Mouse (Mus musculus): Measurements from ENCODE around the gene Gm14326. TPM values are rescaled to one million over a fixed set of nuclear protein-coding genes. Genes with fewer than 3 reads are reported as not detected.
A peak's percentile ranks its signal among the peaks of the same experiment; 100 is the strongest.
"Not testable (repeated sequence)": the region's sequence is repeated elsewhere in the genome, so short reads cannot be mapped to it uniquely, and the experiment has no call there.

The Gm14326 gene
- polyA plus RNA-seq (2015; fragmentation: Nextera tagmentation; extraction: Ambion mirVana) = 4.1 and 4.6 TPM in 2 replicates

DNA sequence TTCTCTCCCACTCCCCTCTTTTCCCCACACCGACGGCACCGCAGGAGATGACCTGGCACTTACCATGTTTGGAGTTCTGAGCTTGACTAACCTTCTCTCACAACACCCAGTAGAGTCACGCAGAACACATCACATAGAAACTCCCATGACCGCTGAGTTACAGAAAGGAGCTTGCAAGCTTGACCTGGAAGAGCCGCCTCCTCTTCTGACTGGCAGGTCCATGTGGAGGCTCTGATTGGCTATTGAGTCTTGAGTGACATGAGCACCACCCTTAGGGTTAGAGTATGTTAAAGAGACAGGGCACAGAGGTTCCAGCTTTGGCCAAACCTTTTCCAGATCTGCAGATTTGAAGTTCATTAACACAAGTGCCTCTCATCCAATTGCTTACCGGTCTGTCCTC is at the start of gene Gm14326:
TSS of gene Gm14326 (minus strand) at position 153 of the 400 bp plus-strand sequence.
- not testable (repeated sequence) for H3K9me3 ChIP-seq (replicated peaks; ENCODE audit: control insufficient read depth, low read length); H3K27ac ChIP-seq (ENCODE audit: low read length); H3K4me1 ChIP-seq (ENCODE audit: control insufficient read depth, low read depth, low read length); ATAC-seq (ENCODE audit: low read depth); H3K9ac ChIP-seq (ENCODE audit: low read depth, low read length); H3K36me3 ChIP-seq (ENCODE audit: control insufficient read depth, insufficient read depth); H3K27me3 ChIP-seq (ENCODE audit: control insufficient read depth, insufficient read depth, low read depth, low read length)
- 0% methylated on average over 3 of the region's 7 CpGs for WGBS (ENCODE audit: insufficient replicate concordance)
- Histone ChIP-seq H3K4me3 (ENCODE audit: low read depth, low read length) (peak within 1 kb of the TSS; percentile 50), H3K4me2 (ENCODE audit: low read depth, low read length) (0 out of 2 replicates have a peak within 1 kb of the TSS, but pooled peaks have one; percentile 9)

DNA sequence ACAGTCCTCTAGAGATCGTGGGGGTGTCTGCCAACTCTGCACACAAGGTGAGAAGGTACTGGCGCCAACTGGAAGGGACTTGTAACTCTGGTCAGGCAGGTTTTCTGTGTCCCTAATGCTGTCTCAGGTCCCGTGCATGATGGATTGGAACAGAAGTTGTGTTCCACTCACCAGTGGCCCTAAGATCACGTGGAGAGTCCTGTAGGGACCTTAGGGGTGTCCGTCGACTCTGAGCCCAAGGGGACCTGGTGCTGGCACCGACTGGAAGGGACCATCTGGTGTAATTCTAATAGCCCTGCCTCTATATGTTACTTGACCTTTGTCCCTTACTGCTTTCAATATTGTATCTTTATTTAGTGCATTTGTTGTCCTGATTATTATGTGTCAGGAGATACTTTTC is 17.7 kb upstream of the Gm14326 start:
- not testable (repeated sequence) for H3K9ac ChIP-seq (ENCODE audit: low read depth, low read length); H3K27ac ChIP-seq (ENCODE audit: low read length); H3K36me3 ChIP-seq (ENCODE audit: control insufficient read depth, insufficient read depth); H3K9me3 ChIP-seq (replicated peaks; ENCODE audit: control insufficient read depth, low read length); H3K27me3 ChIP-seq (ENCODE audit: control insufficient read depth, insufficient read depth, low read depth, low read length); H3K4me1 ChIP-seq (ENCODE audit: control insufficient read depth, low read depth, low read length); H3K4me2 ChIP-seq (ENCODE audit: low read depth, low read length); H3K4me3 ChIP-seq (ENCODE audit: low read depth, low read length); ATAC-seq (ENCODE audit: low read depth)
- 54% methylated on average over 6 of the region's 7 CpGs for WGBS (ENCODE audit: insufficient replicate concordance)

DNA sequence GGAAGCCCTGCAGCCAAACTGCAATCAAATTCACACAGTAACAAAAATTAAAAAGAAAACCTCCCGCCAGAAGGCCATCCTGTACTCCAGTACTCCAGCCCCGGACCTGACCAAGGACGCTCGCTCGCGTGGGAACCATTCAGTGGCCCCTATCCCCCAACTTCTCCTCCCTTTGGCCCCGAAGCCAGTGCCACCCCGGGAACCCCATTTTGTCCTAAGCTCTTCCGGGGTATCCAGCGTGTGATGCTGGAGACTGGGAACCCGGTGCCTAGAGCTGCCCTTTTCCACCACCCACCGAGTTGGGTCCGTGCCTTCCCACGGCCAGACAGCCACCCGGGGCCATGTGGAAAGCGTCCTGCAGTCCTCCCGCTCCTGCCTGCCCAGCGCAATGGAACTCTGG is 363 bp downstream of the Gm14326 start:
- H3K9me3 ChIP-seq (replicated peaks; ENCODE audit: control insufficient read depth, low read length); ATAC-seq (ENCODE audit: low read depth); H3K27me3 ChIP-seq (ENCODE audit: control insufficient read depth, insufficient read depth, low read depth, low read length); H3K4me1 ChIP-seq (ENCODE audit: control insufficient read depth, low read depth, low read length); H3K27ac ChIP-seq (ENCODE audit: low read length); H3K9ac ChIP-seq (ENCODE audit: low read depth, low read length); H3K36me3 ChIP-seq (ENCODE audit: control insufficient read depth, insufficient read depth): not testable (repeated sequence)
- WGBS (ENCODE audit: insufficient replicate concordance) = under 1% methylated on average over 18 of the region's 18 CpGs
- peak overlapping the region; percentile 50 for H3K4me3 ChIP-seq (ENCODE audit: low read depth, low read length)
- H3K4me2 ChIP-seq (ENCODE audit: low read depth, low read length) = 0 out of 2 replicates have a peak overlapping the region, but pooled peaks have one; percentile 9

DNA sequence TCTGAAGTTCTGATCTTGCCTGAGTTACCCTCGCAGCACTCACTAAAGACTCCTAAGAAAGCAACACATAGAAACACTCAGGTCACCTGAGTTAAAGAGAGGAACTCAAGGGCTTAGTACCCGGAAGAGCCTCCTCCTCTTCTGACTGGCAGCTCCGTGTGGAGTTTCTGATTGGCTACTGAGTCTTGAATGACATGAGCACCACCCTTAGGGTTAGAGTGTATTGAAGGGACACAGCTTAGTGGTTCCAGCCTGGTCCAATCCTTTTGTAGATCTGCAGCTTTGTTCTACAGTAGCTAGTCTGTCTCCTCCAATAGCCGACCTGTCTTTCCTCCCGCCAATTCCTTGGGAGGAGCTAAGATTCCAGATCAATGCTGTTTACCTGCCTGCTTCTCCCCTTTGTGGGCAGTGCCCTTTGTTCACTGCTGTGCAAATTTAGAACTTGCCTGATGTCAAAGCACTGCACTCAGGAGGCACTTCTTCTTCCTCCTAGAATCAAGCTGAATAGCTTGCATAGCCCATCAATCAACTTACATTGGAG is 31.5 kb downstream of the Gm14326 start, which contains the start of gene Zfp972:
TSS of gene Zfp972 (minus strand) at position 51 of the 541 bp plus-strand sequence.
- not testable (repeated sequence) for H3K27ac ChIP-seq (ENCODE audit: low read length); H3K4me2 ChIP-seq (ENCODE audit: low read depth, low read length); H3K4me3 ChIP-seq (ENCODE audit: low read depth, low read length); H3K27me3 ChIP-seq (ENCODE audit: control insufficient read depth, insufficient read depth, low read depth, low read length); H3K9ac ChIP-seq (ENCODE audit: low read depth, low read length); H3K4me1 ChIP-seq (ENCODE audit: control insufficient read depth, low read depth, low read length); ATAC-seq (ENCODE audit: low read depth); H3K9me3 ChIP-seq (replicated peaks; ENCODE audit: control insufficient read depth, low read length); H3K36me3 ChIP-seq (ENCODE audit: control insufficient read depth, insufficient read depth)
- WGBS (ENCODE audit: insufficient replicate concordance) = 45% methylated on average over 4 of the region's 5 CpGs

DNA sequence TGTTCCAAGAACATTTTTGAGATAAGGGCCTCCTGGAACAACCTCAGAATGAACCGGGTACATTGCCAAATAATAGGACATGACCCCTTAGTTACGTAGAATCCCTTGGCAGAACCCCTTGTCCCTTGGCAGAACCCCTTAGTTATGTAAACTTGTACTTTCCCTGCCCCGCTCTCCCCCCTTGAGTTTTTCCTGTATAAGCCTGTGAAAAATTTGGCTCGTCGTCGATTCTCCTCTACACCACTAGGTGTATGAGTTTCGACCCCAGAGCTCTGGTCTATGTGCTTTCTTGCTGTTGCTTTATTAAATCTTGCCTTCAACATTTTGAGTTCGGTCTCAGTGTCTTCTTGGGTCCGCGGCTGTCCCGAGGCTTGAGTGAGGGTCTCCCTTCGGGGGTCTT is 53.8 kb downstream of the Gm14326 start:
- H3K4me1 ChIP-seq (ENCODE audit: control insufficient read depth, low read depth, low read length); ATAC-seq (ENCODE audit: low read depth); H3K9ac ChIP-seq (ENCODE audit: low read depth, low read length); H3K4me3 ChIP-seq (ENCODE audit: low read depth, low read length); H3K36me3 ChIP-seq (ENCODE audit: control insufficient read depth, insufficient read depth); H3K9me3 ChIP-seq (replicated peaks; ENCODE audit: control insufficient read depth, low read length); H3K27ac ChIP-seq (ENCODE audit: low read length); H3K4me2 ChIP-seq (ENCODE audit: low read depth, low read length); H3K27me3 ChIP-seq (ENCODE audit: control insufficient read depth, insufficient read depth, low read depth, low read length): not testable (repeated sequence)
- WGBS (ENCODE audit: insufficient replicate concordance) = no CpG with 5 or more reads among the region's 12 CpGs

DNA sequence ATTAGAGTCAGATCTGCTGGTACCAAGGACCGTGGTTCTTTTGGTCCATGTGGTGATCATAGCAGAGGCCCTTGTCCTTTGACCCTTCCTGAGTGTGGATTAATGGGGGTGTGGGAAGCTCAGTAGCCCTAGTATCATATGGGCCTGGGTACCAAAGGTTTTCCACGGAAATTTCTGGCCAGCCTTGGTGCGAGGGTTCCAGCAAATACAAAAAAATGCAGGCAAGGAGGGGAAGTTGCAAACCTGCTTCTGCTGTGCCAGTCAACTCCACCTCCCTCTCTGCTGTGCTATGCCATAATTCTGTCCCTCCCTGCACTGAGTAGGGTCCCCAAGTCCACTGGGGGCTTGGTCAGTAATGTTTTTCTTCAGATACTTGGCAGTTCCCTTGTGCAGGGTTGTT is 58.9 kb downstream of the Gm14326 start:
- not testable (repeated sequence) for H3K4me2 ChIP-seq (ENCODE audit: low read depth, low read length); H3K36me3 ChIP-seq (ENCODE audit: control insufficient read depth, insufficient read depth); H3K4me3 ChIP-seq (ENCODE audit: low read depth, low read length); H3K9ac ChIP-seq (ENCODE audit: low read depth, low read length); H3K9me3 ChIP-seq (replicated peaks; ENCODE audit: control insufficient read depth, low read length); H3K4me1 ChIP-seq (ENCODE audit: control insufficient read depth, low read depth, low read length); ATAC-seq (ENCODE audit: low read depth); H3K27ac ChIP-seq (ENCODE audit: low read length); H3K27me3 ChIP-seq (ENCODE audit: control insufficient read depth, insufficient read depth, low read depth, low read length)
- 45% methylated on average over 2 of the region's 3 CpGs for WGBS (ENCODE audit: insufficient replicate concordance)

DNA sequence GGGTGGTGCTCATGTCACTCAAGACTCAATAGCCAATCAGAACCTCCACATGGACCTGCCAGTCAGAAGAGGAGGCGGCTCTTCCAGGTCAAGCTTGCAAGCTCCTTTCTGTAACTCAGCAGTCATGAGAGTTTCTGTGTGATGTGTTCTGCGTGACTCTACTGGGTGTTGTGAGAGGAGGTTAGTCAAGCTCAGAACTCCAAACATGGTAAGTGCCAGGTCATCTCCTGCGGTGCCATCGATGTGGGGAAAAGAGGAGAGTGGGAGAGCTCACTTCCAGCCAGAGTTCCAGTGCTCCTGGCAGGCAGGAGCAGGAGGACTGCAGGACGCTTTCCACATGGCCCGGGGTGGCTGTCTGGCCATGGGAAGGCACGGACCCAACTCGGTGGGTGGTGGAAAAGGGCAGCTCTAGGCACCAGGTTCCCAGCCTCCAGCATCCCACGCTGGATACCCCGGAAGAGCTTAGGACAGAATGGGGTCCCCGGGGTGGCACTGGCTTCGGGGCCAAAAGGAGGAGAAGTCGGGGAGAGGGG is 60.0 kb downstream of the Gm14326 start, which contains the start of gene Gm14327:
TSS of gene Gm14327 (plus strand) at position 51 of the 533 bp plus-strand sequence.
- H3K9ac ChIP-seq (ENCODE audit: low read depth, low read length); ATAC-seq (ENCODE audit: low read depth); H3K4me3 ChIP-seq (ENCODE audit: low read depth, low read length); H3K9me3 ChIP-seq (replicated peaks; ENCODE audit: control insufficient read depth, low read length); H3K27me3 ChIP-seq (ENCODE audit: control insufficient read depth, insufficient read depth, low read depth, low read length); H3K27ac ChIP-seq (ENCODE audit: low read length); H3K36me3 ChIP-seq (ENCODE audit: control insufficient read depth, insufficient read depth); H3K4me2 ChIP-seq (ENCODE audit: low read depth, low read length); H3K4me1 ChIP-seq (ENCODE audit: control insufficient read depth, low read depth, low read length): not testable (repeated sequence)
- WGBS (ENCODE audit: insufficient replicate concordance) = 43% methylated on average over 7 of the region's 13 CpGs

DNA sequence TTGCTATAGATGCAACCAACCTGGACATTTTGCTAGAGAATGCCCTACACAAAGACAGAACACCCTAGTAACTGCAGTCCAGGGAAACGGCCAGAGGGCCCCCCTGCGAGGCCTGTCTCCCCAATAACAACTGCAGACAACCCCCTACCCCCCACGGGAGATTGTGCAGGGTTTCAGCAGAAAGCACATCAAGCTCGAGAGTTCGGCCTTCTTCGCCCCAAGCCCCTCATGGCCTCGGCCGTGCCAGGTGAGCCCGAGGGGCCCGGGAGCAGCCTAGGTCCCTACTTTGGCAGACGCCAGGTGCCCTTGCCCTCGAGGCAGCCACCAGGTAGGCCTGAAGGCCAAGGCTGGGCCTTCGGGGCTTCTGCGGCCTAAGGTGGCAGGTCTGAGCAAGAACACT is 69.4 kb downstream of the Gm14326 start:
- not testable (repeated sequence) for H3K4me1 ChIP-seq (ENCODE audit: control insufficient read depth, low read depth, low read length); H3K9ac ChIP-seq (ENCODE audit: low read depth, low read length); H3K4me3 ChIP-seq (ENCODE audit: low read depth, low read length); H3K9me3 ChIP-seq (replicated peaks; ENCODE audit: control insufficient read depth, low read length); H3K4me2 ChIP-seq (ENCODE audit: low read depth, low read length); H3K27me3 ChIP-seq (ENCODE audit: control insufficient read depth, insufficient read depth, low read depth, low read length); H3K36me3 ChIP-seq (ENCODE audit: control insufficient read depth, insufficient read depth); ATAC-seq (ENCODE audit: low read depth); H3K27ac ChIP-seq (ENCODE audit: low read length)
- WGBS (ENCODE audit: insufficient replicate concordance) = 72% methylated on average over 12 of the region's 14 CpGs
